Mouse (Mus musculus) thymus, postnatal 0 days (tissue): Measurements from ENCODE around the gene Ift43. TPM values are rescaled to one million over a fixed set of nuclear protein-coding genes. Genes with fewer than 3 reads are reported as not detected.
A peak's percentile ranks its signal among the peaks of the same experiment; 100 is the strongest.

Experiments
- DNase-seq: peaks from one replicate; pipeline ENCODE4 v3.0.0-alpha.2; 2015; ENCODE audit warnings: low spot score
- polyA plus RNA-seq: library from polyadenylated mRNA; unstranded; fragments of >200 nt; fragmentation: Nextera tagmentation; extraction: Ambion mirVana; gene quantifications from 2 replicates; pipeline ENCODE4 v1.2.1, GENCODE M21; 2015

Ift43 gene
- polyA plus RNA-seq, 1 experiment from 2014 or later = 13.6 TPM

- DNase-seq = peak; percentile 52
Observed at GRCm38 (mm10) chr12:86078553-86079201, 3.7 kb upstream of the Ift43 start, which contains the start of gene Tgfb3. TSS of gene Tgfb3 (minus strand) at chr12:86079041.

- DNase-seq = peak; percentile 82
Observed at GRCm38 (mm10) chr12:86079202-86079667, 3.1 kb upstream of the Ift43 start.

DNA sequence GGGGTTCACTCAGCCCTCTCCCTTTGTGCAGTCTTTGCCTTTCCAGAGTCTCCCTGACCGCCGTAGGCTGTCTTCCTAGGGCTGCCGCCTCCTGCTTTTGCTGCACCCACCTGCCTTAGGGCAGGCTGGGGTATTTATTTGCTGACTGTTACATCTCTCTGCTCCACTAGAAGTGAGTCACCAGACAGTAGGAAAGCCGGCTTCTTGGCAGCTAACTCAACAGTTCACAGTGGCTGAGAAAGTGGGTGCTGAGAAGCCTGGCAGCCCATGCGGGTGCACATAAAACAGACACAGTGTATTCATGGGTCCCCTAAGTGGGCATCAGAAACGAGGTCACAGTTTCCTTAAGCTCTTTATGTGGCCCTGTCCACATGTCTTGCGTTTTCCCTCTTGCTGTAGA, 3.5 kb downstream of the Ift43 start:
- DNase-seq = no peak

DNA sequence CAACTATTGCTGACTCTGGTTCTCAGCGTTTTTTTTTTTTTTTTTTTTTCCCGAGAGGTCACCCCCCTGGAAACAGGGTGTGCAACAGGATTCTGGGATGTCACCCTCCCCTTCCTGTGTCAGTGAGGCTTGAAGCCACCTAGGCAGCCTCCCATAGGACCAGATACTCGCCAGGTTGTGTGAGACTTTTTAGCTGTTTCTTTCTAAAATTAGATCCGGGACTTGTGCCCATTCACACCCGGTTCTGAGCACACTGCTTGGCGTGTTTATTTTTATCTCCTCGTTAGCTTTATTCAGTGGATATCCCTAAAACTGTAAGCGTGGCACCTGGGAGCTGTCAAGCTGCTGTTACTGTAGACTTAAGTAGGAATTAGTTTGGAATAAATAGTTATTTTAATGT, 4.2 kb downstream of the Ift43 start:
- DNase-seq = no peak

GRCm38 (mm10) chr12:86088042-86088441, 5.7 kb downstream of the Ift43 start:
- DNase-seq = no peak

- DNase-seq = no peak
Observed at GRCm38 (mm10) chr12:86090764-86091163, 8.4 kb downstream of the Ift43 start.

DNA sequence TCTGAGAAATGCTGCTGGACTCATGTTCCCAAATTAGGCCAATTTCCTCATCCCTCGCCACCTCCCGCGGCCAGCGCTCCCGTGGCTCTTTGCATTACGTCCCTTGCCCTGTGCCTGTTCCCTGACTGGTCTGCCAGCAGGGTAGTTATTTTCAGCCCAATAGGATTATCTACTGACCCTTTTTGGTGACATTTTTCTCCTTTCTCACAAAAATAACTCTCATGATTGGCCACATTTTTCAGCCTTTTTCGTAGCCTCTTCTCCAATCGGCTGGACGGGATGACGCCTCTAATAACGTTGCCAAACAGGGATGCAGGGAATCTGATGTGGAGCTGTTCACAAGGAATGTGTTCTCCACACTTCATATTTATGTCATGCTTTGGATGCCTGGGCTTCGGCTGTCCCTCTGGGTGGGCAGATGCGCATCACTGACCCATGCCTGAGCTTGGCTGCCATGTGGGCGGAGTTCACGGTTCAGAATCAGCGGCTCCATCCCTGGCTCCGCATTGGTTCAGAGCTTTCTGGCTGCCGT, 9.3 kb downstream of the Ift43 start:
- no peak for DNase-seq

- DNase-seq = no peak
Observed at GRCm38 (mm10) chr12:86094075-86094474, 11.7 kb downstream of the Ift43 start.

- no peak for DNase-seq
Observed at GRCm38 (mm10) chr12:86095806-86096205, 13.5 kb downstream of the Ift43 start.

DNA sequence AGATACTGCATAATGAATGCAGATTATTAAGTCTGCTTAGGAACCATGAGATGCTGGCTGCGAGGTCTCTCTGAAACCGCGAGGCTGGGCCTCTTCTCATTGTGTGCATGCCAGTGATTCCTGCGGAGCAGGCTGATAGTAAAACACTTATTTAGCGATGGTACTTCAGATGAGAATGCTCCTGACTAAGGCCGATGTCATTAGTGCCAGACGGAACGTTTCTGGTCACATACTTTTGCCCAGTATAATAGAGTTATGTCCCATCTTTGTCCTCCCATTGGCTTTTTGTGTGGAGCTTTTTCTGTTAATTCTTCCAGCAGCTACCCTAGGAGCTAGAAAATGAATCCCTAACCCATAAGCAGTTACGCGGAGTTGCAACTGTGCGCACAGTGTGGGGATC, 15.4 kb downstream of the Ift43 start:
- no peak for DNase-seq

DNA sequence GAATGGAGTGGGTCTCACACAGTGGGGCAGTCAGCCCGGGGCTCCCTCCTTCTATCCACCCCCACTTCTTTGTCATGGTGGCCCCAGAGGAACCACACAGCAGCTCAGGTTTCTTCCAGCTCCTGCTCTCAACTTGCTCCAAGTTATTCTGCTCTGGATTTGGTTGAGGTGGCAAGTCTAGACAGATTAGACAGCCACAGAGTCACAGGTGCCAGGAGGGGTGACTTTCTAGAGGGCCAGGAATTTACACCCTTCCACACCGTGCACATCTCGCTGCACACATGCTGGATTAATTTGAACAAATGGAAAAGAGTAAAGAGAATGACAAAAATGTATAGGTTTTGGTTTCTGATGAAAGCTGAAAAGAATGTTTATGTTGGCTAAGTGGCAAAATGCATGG, 18.4 kb downstream of the Ift43 start:
- no peak for DNase-seq

GRCm38 (mm10) chr12:86102686-86103085, 20.3 kb downstream of the Ift43 start:
- DNase-seq = no peak

- DNase-seq = no peak
Observed at GRCm38 (mm10) chr12:86103391-86103790, 21.1 kb downstream of the Ift43 start.

GRCm38 (mm10) chr12:86103852-86104251, 21.5 kb downstream of the Ift43 start:
- DNase-seq = no peak

DNA sequence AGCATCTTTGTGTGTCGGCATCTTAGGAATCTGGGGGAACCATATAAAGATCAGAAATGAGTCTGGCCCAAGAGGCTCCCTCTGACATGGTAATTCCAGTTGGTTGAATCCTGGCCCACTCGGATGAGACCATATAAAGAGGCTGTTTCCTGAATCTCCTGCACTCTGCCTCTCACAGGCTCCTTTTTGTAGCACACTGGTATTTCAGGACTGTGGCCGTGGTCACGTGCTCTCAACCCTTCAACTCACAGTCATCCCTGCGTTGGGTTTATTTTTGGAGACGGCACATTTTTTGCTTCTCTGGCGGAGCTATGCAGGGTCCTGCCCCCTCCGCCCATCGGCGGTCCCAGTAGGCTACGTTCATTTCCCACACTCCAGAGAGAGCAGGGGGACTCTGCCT, 22.0 kb downstream of the Ift43 start:
- DNase-seq = no peak

- no peak for DNase-seq
Observed at GRCm38 (mm10) chr12:86105546-86105945, 23.2 kb downstream of the Ift43 start.

DNA sequence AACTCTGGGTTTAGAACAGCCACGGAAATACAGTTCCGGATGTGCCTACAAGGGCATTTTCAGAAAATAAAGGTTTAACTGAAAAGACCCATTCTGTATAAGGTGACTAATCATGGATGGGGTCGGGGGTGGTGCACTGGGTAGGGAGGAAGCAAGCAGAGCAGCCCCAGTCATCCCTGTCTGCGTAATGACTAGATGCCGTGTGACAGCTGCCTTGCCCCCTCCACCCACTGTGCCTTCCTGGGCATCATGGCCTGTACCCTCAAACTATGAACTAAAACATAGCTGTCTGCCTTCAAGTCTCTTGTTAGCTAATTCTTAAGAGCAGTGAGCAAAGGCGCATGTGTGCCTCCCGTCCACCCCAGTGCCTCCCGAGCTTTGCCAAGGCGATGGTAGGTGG, 23.7 kb downstream of the Ift43 start:
- no peak for DNase-seq

GRCm38 (mm10) chr12:86107645-86108044, 25.3 kb downstream of the Ift43 start:
- DNase-seq = no peak

- no peak for DNase-seq
Observed at GRCm38 (mm10) chr12:86109531-86109930, 27.2 kb downstream of the Ift43 start.

DNA sequence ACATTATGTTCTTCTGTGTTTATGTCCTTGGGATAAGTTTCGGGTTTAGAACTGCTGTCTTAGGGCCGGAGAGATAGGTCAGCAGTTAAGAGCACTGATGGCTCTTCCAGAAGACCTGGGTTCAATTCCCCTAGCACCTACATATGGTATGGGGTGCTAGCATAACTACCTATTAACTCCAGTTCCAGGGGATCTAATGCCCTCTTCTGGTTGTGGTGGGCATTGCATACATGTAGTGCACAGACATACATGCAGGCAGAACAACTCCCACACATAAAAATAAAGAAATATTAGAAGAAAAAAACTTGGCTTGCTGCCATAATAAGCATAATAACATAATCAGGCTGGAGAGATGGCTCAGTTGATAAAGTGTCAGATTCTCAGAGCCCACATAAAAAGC, 28.3 kb downstream of the Ift43 start:
- DNase-seq = peak; percentile 19

GRCm38 (mm10) chr12:86116295-86116835, 34.0 kb downstream of the Ift43 start:
- no peak for DNase-seq

GRCm38 (mm10) chr12:86124016-86124415, 41.7 kb downstream of the Ift43 start:
- DNase-seq = no peak

GRCm38 (mm10) chr12:86128122-86128521, 45.8 kb downstream of the Ift43 start:
- no peak for DNase-seq
